Mouse (Mus musculus): ENCODE results near the gene Tmem255b.

Gene Tmem255b

DNA sequence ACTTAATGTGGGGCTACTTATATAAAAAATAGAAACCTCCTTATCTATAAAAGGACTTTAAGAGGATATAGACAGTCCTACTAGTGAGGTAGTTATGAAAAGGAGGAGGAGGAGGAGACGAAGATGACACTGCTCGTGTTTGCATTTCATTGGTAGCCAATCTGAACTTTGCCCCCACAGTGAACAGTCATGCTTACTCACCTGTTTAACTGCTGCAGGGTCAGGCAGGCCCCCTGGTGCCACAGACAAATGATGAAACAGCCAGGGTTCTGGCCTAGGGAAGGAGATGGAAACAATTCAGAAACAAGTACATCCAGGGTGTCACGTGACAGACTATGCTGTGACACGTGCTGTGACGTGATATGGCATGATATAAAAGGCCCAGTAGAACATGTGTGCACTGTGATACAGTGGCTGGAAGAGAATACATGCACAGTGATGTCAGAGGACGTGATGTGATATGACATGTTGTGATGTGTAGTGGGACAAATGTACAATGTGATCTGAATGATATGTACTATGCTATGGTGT lies 16.8 kb downstream of the Tmem255b start:
- DNase-seq, result peak; percentile 52

- no peak for DNase-seq
These were observed 19.5 kb downstream of the Tmem255b start for GRCm38 (mm10) chr8:13454341-13455113.

- DNase-seq, result peak; percentile 86
These were observed 20.3 kb downstream of the Tmem255b start for GRCm38 (mm10) chr8:13455295-13455694.

GRCm38 (mm10) chr8:13459431-13459830 lies 24.4 kb downstream of the Tmem255b start:
- no peak for DNase-seq

DNA sequence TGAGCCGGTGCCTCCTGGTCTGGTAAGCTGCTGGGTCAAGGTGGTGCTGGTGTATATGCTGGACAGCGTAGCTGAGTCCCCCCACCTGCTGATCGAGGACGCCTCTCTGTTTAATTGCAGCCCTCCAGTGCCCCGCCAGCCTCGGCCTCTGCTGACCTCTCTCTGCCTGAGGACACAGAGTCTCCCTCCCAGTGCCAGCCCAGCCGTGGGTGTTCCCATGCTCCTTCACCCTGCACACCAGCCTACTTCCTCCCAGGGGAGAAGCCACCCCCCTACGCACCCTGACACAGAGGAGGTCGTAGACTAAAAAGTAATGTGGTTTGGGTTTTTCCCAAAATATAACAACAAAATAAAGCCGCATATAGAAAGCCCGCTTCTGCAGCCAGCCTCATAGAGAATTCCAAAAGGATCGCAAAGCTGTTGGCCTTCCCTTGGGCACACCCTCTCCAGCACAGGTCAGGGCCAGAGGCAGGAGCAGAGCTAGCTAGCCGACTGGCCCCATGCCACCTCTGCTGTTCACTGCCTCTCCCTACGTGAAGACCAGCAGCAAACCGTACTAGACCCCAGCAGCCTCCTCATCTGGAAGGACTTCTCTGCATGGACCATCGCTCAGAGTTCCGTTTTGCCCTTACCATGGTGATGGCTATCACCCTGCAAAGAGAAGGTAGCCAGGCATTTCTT lies 26.2 kb downstream of the Tmem255b start:
- peak; percentile 56 for DNase-seq

- DNase-seq, result peak; percentile 78
These were observed 26.9 kb downstream of the Tmem255b start for GRCm38 (mm10) chr8:13461843-13462242.

DNA sequence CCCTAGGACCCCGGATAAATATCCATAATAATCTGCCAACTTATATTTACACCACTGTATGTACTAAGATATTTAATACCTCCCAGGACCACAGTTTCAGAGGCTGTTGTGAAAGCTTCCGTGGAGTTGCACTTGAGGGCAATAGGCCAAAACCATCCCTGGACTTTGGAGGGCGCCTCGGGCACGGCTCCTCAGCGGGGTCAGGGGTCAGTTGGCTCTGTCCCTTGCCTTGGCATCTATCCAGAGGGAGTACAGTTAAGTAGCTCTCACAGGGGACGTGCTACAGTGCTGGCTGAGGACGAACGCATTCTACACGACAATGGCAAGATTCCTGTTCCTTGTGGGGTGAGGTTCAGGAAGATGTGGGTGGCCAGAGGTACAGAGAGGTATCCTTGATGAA lies 27.4 kb downstream of the Tmem255b start:
- DNase-seq, result peak; percentile 98

- no peak for DNase-seq
These were observed 30.3 kb downstream of the Tmem255b start for GRCm38 (mm10) chr8:13465324-13465723.

DNA sequence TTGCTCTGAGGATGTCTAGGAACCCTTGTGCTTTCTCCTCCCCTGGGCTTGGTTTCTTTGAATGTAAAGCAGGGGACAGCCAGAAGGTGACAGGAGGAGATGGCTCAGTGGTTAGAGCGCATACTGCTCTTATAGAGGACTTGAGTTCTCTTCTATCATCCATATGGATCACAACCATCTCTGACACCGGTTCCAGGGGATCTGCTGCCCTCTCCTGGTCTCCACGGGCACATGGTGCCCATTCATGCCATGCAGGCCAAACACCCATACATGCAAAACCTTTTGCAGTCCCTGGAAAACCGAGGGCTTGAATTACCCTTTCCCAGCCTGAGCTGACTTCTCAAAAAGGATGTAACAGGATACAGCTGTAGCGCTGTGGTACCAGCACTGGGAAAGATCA lies 32.0 kb downstream of the Tmem255b start:
- no peak for DNase-seq

GRCm38 (mm10) chr8:13468737-13469136 lies 33.7 kb downstream of the Tmem255b start:
- no peak for DNase-seq

GRCm38 (mm10) chr8:13471484-13471883 lies 36.5 kb downstream of the Tmem255b start:
- DNase-seq, result no peak

- DNase-seq, result peak; percentile 41
These were observed 37.3 kb downstream of the Tmem255b start for GRCm38 (mm10) chr8:13472284-13472683.

DNA sequence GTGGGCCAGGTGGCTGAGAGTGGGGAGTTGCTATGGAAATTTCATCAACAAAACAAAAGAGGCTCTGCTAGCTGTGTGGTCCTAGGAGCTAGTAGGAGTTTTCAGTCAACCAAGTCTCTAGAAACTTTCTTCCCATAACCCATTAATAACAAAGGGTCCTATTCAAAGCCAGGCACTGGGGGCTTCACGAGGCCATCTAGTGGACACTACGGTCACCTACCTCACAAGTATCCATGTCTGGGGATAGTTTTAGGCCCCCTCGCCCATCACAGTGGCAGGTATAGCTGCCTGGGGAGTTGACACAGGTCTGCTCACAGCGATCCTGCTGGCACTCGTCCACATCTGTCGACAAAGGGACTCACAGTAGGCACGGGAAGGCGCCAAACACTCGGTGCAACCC lies 40.9 kb downstream of the Tmem255b start:
- no peak for DNase-seq

DNA sequence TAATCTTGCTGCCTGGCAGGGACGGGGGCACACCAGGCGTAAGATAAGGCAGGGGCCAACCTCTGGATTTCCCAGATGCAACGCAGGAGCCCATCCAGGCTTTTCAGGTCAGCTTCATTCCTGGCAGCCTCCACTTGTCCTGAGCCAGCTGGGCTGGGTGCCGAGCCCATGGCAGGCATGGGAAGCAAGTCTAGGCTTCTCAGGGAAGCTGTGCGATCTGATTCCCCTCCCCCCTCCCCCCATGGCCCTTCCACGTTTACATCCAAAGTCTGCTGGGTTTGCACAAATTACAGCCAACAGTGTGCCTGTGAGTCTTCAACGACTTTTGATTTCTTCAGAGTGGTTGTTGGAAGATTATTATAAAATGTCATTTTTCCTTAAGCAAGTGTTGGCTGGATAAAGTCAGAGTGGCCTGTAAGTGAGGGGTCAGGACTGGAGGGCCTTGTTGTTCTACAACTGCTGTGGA lies 46.1 kb downstream of the Tmem255b start:
- peak; percentile 62 for DNase-seq

DNA sequence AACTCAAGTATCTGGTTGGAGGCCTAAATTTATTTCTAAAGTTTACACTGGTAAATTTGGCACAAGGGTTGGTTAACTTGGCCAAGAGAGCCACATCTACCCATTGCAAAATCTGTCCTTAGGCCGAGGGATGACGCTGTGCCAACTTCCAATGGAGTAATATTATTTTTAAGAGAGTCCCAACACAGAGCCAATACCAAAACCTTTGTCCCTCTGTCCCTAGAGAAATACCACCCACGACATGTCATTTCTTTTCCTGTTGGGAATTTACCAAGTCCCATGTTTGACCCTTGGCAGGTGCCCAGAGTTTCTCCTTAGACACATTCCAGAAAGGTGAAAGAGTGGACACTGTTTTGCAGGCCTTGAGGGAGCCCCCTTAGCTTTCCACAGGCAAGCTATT lies 46.6 kb downstream of the Tmem255b start:
- peak; percentile 91 for DNase-seq

- peak; percentile 93 for DNase-seq
These were observed 47.3 kb downstream of the Tmem255b start for GRCm38 (mm10) chr8:13482101-13482801.

- no peak for DNase-seq
These were observed 48.2 kb downstream of the Tmem255b start for GRCm38 (mm10) chr8:13483191-13483590.

GRCm38 (mm10) chr8:13489351-13489750 lies 54.4 kb downstream of the Tmem255b start:
- DNase-seq, result no peak

DNA sequence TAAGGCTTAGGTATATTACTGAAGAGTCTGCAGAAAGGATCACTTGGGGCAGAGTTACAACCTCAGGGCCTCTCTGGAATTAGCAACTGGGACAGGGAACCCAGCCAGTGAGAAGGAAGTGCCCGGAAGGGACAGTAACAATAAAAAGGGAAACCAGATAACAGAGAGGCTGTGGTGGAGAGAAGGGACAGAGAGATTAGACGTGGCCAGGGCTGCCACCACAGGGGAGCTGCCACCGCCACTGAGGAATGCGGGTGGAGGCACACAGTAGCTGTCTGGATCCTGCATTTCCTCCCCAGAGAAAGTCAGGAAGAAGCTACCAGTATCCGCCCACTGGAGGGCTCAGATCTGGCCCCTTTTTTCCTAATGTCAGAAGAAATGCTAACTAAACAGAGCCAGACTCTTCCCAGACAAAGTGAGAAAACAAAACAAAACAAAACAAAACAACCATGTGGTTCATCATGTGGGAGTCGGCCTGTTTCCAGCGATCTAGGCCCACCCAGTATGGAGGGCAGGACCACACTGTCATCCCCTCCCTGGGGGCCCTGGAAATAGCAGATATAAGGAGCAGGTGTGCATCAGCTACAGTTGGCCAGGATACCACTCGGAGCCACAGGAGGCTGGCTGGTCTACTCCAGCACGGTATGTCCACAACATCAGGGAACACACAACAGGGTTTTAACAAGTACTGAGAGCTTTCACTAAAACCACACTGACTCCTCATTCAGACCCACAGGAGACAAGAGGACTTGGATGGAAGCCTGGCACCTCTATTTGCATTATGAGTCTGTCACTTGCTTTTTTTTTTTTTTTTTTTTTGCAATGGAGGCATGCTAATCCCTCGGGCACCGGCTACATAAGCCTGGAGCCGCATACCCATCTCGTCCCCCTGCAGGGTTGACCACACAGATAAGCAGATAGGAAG lies 55.3 kb downstream of the Tmem255b start:
- peak; percentile 53 for DNase-seq

DNA sequence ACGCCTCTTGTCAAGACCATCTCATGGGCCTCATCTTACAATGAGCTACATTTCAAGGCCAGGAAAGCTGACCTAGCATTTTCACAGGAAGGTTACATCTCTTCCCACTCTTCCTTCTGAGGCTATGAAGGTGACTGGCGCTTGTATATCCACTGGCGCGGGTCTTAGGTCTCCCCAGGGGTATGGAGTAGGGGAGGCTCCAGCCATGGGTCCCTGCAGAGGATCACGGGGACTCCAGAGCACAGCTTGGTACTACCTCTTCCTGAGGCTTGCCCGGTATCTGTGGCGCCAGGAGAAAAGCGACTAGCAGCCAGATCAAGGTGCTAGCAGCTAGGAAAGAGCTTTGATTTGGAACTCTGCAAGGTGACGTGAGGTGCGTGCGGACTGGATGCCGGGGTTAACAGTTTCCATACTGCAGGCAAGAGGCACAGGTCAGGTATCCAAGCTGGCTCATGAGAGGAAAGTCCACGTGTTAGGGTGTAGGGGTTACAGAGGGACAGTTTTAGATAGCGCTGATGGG lies 56.6 kb downstream of the Tmem255b start:
- no peak for DNase-seq

- DNase-seq, result peak; percentile 81
These were observed 57.4 kb downstream of the Tmem255b start for GRCm38 (mm10) chr8:13492198-13492995.
